Mouse (Mus musculus) mature B cell (primary cell): ENCODE results near the gene Dstyk.

Experiments
- in situ Hi-C: fragments of 300-500 bp; cut with MboI; formaldehyde crosslinking; loops from 2 replicates; pipeline ENCODE4 v1.14.3; 2019

The Dstyk gene

DNA sequence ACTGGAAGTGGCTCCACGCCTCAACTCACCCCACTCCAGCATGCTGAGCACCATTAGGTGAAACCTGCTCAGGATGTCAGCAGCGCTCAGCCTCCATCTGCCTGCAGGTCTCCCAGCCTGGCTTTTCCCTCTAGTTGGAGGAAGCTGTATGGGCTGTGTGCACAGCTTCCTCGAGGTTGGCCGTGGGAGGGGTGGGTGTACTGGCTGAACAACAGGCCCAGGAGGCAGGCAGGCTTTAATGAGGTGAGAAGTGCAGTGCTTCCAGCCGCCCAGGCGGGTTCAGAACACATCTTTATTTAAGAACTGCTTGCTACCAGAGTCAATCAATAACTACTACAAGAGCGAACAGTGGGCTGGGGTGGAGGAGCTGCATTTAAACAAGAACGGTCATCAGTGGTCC is 94.2 kb downstream of the Dstyk start:
- in situ Hi-C loops, result no loop called here

DNA sequence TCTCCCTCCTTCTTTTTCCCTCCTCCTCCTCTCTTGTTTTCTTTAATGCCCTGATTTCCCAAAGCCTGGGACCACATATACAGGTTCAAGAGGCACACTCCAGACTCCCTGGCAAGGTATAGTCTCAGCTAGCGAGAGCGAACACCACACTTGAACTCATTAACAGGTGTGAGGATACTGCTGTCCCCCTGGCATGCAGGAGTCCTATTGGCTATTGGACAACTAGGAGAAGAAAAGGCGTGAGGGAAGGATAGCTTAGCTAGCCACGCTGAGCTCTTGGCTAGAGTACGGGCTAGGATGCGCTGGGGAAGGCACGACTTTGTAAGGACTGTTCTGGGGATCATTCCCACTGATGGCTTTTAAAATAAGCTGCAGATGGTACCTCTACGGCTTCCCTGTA is 94.8 kb downstream of the Dstyk start:
- in situ Hi-C loops, result no loop called here

DNA sequence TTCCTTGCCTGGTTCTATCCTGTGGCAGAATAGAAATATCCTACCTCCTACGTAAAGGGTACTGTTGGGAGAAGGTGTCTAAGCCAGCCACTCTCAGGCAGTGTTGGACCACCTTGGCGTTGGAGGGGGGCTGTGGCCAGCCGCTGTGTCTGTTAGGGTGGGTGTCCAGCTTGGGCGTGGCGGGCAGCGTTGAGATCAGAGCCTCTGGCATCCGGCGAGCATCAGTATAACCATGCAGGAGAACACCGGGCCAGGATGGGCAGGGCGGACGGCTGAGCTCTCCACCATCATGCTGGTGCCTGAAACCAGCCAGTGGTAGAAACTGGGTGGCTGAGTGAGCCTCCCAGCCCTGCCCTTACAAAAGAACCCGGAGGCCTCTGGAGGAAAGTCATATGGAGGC is 98.0 kb downstream of the Dstyk start:
- in situ Hi-C loops, result no loop called here
